Mouse (Mus musculus): ENCODE results near the gene Lcor. TPM values are rescaled to one million over a fixed set of nuclear protein-coding genes. Genes with fewer than 3 reads are reported as not detected.

Lcor gene
- polyA plus RNA-seq (2012; rRNA removed), result 1.2 and 1.5 TPM in 2 replicates

DNA sequence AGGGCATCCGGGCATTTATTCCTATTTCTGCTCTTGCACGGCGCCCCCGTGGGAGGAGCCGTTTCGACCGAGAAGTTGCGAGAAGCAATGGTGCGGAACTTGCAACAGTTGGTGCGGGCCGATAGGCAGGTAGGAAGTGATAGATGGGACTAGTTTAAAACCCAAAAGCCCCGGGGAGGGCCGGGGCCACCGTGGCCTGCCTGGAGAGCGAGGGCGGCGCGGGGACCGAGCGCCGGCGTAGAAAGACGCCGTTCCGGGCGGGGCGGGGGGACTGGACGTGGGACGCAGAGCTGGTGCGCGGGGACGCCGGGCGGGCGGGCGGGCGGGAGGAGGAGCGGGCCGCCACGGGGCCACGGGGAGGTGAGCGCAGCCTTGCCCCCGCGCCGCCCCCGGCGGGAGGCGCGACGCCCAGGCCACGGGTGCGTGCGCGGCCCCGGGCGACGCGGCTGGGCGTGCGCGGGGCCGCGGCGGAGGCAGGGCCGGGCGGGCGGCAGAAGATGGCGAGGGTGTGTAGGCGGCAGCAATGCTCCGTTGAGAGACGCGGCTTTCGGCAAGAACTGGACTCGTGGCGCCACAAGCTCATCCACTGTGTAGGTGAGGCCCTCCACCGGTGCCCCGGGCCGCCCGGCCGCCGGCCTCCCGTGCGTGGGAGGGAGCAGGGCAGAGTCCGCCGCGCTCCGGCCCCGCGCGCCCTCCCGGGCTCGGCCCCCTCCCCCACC, at the start of gene Lcor:
Gene Lcor, plus strand, starts transcription at position 448 of the 719 bp plus-strand sequence.

DNA sequence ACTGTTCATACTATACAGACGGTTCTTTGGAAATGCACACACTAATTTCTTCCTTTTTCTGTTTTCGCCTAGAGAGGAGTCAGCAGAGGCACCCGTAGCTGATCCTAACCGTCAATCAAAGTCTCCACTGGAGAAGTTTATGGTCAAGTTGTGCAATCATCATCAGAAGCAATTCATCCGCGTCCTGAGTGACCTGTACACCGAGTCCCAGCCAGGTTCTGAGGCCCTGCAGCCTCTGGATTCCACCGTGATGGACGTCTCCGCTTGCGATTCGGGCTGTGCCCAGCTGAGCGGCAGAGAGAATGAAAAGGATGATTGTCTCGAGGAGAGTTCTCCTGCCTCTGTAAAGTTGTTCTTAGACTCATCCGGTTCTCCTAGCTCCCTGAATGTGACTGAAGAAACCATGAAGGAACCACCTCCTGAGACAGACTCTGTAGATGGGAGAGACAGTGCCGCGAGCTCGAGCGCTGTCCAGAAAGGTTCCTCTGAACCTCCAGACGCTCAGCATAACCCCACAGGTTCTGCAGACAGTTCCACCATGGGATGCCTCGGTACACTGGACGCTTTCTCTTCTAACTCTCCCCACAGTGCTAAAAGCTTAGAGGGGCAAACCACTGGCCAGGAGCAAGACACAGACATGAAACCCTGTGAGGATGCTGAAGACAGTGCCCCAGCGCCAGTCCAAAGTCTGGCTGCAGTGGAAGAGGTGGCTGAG, 99.4 kb downstream of the Lcor start, which contains the start of gene Gm340:
Gene Gm340, plus strand, starts transcription at position 665 of the 715 bp plus-strand sequence.

Other genes starting within 250 kb of the Lcor start
- 36.4 and 41.4 TPM in 2 replicates for gene Tm9sf3, start 218.6 kb upstream of the Lcor start, polyA plus RNA-seq (2012; rRNA removed)
- gene Pik3ap1, start 97.5 kb upstream of the Lcor start, polyA plus RNA-seq (2012; rRNA removed), result 3.4 and 4.1 TPM in 2 replicates
- 1.2 and 1.3 TPM in 2 replicates for gene Gm340, start 99.7 kb downstream of the Lcor start, polyA plus RNA-seq (2012; rRNA removed)

Data from liver, embryonic 14 days (tissue).